Mouse (Mus musculus): ENCODE data around the gene Isoc2a. TPM values are rescaled to one million over a fixed set of nuclear protein-coding genes. Genes with fewer than 3 reads are reported as not detected.

The Isoc2a gene
- total RNA-seq, 2 experiments from 2014 or later: 11.3 to 12.6 TPM

DNA sequence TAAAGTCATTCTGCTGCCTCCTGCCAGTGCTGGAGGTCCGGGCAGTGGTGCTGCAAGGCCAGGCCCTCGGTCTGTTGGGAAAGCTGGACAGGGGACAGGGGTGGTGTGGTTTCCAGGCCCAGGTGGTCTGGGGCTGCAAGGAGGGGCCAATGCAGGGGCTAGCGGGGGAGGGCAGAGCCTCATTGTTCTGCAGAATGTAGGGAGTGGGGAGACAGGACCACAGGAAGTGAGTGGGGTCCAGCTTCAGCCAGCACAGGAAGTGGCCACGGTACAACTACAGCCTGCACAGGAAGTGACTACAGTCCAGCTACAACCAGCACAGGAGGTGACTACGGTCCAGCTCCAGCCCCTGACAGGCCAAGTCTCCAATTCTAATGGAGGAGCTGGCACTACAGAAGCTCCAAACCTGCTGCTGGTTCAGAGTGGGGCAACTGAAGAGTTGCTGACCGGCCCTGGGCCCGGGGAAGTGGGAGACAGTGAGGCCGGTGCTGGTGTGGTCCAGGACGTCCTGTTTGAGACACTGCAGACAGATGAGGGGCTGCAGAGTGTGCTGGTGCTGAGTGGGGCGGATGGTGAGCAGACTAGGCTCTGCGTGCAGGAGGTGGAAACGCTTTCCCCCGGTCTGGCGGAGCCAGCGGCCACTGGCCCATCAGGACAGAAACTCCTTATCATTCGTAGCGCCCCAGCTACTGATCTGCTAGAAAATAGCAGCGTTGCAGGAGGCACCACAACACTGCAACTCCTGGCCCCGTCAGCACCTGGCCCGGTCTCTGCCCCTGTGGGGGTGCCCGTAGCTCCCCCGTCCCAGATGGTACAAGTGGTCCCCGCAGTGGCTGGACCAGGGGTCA is 44.2 kb downstream of the Isoc2a start:
- TF ChIP-seq CTCF (IDR thresholded peaks at IDR 0.05): no peak
- H3K27ac ChIP-seq: peak overlapping the region; percentile 99
- no peak for DNase-seq (ENCODE audit: extremely low spot score in 1 of 2, low spot score in 2 of 2)
- H3K4me3 ChIP-seq: peak overlapping the region; percentile 59; the same call in 1 of the 2 replicates
- intact Hi-C loops (cut with DNase I): no loop called here

DNA sequence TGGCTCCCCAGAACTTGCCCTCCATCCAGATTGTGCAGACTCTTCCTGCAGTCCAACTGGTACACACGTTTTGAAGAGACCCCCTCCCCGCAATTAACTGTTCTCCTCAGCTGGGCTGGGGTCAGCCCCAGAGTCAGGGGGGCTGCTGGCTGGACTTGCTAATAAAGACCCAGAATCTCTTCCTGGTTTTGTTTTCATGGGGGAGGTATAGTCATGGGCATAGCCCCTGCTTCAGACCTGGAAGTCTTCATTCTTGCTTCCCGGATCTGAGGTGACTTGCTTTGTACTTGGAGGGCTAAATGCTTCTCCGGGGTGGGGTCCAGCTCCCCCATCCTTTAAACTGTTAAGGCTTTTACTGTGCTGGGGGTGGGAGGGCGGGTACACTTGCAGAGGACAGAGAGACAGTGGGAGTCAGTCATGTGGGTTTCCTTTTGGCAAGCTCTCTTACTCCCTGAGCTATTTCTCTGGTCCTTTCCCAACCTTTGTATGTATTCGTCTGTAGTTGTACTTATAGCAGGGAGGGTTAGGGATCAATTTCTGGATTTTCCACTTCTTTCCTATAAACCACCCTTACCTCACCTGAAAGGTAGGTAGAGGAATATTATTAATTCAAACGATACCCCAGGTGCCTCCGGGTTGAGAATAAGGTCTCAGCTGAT is 45.0 kb downstream of the Isoc2a start, which contains the start of gene Nat14:
TSS of gene Nat14 (plus strand) at position 205 of the 659 bp plus-strand sequence.
- TF ChIP-seq CTCF (IDR thresholded peaks at IDR 0.05): no peak
- Histone ChIP-seq H3K4me3 (peak within 1 kb of the TSS; percentile 59), H3K27ac (peak within 1 kb of the TSS; percentile 99)
- intact Hi-C loops (cut with DNase I): no loop called here
- no peak for DNase-seq (ENCODE audit: extremely low spot score in 1 of 2, low spot score in 2 of 2)

DNA sequence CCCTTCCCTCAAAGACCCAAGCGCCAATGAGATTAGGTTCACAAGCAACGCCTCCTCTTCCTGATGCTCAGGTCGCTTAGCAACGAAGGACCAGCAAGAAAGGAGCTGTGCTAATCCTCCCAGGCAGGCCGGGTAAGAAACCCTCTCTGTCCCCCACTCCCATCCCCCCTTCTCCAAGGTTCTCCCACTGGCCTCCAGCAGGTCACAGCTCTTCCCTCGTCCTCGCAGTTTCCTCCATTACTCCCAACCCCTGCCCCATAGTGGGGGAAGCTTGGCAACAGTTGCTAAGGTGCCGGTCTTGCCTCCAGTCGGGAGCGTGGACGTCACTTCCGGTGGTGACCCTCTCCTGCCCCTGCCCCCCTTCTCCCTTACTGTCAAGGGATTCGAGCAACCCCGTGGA is 45.6 kb downstream of the Isoc2a start:
- Histone ChIP-seq H3K27ac (peak overlapping the region; percentile 99), H3K4me3 (peak overlapping the region; percentile 59)
- no peak for TF ChIP-seq CTCF (IDR thresholded peaks at IDR 0.05)
- intact Hi-C loops (cut with DNase I): no loop called here
- DNase-seq (ENCODE audit: extremely low spot score in 1 of 2, low spot score in 2 of 2): peak; percentile 85 to 88

DNA sequence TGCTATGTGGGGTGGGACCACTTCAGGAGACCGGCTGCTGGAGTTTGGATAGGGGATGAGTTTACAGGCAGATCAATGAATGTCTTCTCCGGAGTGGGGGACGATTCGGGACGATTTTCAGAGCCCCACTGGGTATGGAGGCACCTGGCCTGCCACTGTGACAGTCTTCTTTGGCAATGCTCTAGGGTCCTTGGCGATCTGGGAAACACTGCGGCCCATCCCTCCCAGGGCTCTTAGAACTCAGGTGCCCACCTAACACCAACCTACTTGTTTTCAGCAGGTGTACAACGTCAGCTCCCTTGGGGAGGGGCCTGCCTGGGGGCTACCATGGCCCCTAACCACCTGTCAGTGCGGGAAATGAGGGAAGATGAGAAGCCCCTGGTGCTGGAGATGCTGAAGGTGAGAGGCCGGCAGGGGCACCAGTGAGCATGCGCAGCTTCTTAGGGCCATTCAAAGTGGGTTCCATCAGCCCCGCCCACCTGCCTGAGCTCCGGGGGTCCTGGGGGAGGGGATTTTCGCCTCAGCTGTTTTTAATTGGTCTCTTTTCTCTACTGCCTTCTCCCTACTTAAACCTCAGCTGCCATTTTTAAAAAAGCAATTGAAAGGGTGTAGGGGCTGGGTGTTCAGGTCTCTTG is 46.1 kb downstream of the Isoc2a start:
- Histone ChIP-seq H3K4me3 (peak overlapping the region; percentile 59), H3K27ac (peak overlapping the region; percentile 99)
- intact Hi-C loops (cut with DNase I): no loop called here
- peak; percentile 71 to 81 for DNase-seq (ENCODE audit: extremely low spot score in 1 of 2, low spot score in 2 of 2)
- TF ChIP-seq CTCF (IDR thresholded peaks at IDR 0.05): peak; percentile 57

DNA sequence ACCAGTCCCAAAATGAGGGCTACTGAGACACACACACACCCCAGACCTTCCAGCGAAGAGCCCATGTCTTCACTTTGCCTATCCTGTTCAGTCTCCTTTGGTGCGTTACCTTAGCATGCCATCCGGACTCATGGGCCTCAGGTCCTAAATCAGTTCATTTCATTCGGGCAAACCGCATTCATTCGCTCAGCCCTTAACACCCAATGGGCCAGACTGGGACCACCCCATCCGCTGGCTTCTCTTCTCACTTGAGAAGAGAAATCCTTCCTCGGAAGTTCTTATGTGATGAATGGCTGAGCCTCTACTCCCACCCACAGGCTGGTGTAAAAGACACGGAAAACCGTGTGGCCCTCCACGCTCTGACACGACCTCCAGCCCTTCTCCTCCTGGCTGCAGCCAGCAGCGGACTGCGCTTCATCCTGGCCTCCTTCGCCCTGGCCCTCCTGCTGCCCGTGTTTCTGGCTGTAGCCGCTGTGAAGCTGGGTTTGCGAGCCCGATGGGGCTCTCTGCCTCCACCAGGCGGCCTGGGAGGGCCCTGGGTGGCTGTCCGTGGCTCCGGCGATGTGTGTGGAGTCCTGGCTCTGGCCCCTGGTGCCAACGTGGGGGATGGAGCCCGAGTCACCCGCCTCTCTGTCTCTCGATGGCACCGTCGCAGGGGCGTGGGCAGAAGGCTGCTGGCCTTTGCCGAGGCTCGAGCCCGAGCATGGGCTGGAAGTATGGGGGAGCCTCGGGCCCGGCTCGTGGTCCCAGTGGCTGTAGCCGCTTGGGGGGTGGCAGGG is 46.8 kb downstream of the Isoc2a start:
- peak; percentile 57 for TF ChIP-seq CTCF (IDR thresholded peaks at IDR 0.05)
- peak; percentile 69 to 71 for DNase-seq (ENCODE audit: extremely low spot score in 1 of 2, low spot score in 2 of 2)
- peak overlapping the region; percentile 59 for H3K4me3 ChIP-seq
- peak overlapping the region; percentile 99 for H3K27ac ChIP-seq
- intact Hi-C loops (cut with DNase I): no loop called here

DNA sequence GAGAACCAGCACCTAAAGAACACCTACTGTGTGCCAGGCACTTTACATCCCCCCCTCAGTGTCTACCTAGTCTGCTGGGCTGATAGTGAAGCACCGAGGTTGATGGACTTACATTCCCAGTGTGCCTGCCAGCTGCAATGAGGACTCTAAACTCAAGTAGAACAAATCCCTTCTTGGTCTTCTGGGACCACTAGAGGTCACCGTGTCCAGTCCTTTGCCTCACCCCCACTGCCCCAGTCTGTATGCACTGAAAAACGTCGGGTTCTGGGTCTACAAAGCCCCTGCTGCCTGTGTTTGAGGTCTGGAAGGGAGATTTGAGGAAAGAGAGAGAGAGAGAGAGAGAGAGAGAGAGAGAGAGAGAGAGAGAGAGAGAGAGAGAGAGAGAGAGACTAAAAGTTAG is 47.5 kb downstream of the Isoc2a start:
- TF ChIP-seq CTCF (IDR thresholded peaks at IDR 0.05): no peak
- Histone ChIP-seq H3K4me3 (peak overlapping the region; percentile 59), H3K27ac (peak overlapping the region; percentile 99)
- no peak for DNase-seq (ENCODE audit: extremely low spot score in 1 of 2, low spot score in 2 of 2)
- intact Hi-C loops (cut with DNase I): no loop called here

DNA sequence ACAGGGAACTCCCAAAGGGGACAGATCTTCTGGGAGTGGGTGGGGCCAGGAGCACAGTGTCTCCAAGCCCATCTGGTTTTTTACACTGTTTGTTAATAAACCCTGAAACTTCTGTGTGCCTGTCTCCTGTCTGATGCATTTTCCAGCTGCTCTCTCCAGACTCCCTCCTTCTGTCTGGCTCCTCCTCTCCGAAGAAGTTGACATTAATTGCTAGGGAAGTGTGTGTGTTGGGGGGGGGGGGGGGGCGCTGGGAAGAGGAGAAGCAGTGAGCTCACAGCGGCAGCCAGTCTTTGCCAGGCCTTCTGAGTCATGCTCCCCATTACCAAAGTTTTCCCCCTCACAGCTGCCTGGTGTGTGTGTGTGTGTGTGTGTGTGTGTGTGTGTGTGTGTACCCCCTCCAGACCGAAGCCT is 47.9 kb downstream of the Isoc2a start:
- TF ChIP-seq CTCF (IDR thresholded peaks at IDR 0.05): no peak
- Histone ChIP-seq H3K4me3 (no peak overlapping the region), H3K27ac (no peak overlapping the region; the same call in 1 of the 2 replicates)
- intact Hi-C loops (cut with DNase I): no loop called here
- no peak for DNase-seq (ENCODE audit: extremely low spot score in 1 of 2, low spot score in 2 of 2)

DNA sequence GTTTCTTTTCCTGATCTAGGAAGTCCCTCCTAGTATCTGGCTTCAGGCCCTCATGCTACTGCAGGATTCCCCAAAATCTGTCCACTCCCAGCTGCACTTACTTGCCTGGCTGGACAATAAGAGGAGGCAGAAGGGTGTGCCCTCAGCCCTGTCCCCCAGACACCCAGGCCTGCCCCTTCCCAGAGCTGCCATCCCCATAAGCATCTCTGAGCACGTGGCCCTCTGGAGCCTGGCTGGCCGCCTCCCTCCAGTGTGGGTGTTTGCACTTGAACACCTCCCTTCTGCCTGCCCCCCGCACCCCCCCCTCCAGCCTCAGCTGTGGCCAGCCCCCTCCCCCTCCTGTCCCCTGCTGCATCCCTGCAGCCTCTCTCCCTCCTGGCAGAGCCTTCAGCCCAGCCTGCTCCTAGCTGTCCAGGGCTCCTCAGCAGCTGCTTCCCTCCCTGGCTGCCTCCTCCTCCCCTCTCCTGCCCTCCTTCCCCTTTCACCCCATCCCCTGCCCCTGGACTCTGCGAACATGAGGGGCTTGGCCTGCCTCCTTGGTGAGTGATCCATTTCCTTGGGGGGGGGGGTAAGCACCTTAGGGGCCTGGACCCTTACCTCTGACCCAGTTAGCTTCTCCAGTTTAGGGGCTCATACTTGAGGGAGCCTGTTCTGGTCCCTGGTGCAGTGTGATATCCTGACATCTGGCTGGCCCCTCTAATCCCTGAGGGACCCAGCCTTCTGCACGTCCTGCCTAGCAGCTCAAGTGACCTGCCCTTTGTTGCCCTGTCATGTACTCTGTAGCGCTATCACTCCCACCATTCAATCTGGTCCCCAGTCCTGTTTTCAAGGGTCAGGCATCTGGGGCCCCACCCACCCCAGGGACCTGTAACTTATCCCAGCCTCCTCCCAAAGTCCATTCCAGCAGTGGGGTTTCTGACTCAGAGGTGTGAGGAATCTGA is 48.8 kb downstream of the Isoc2a start, which contains the start of gene Ssc5d:
TSS of gene Ssc5d (plus strand) at position 345 of the 941 bp plus-strand sequence.
- Histone ChIP-seq H3K27ac (peak within 1 kb of the TSS; percentile 99; the same call in 1 of the 2 replicates), H3K4me3 (no peak within 1 kb of the TSS)
- no peak for TF ChIP-seq CTCF (IDR thresholded peaks at IDR 0.05)
- intact Hi-C loops (cut with DNase I): no loop called here
- no peak for DNase-seq (ENCODE audit: extremely low spot score in 1 of 2, low spot score in 2 of 2)

DNA sequence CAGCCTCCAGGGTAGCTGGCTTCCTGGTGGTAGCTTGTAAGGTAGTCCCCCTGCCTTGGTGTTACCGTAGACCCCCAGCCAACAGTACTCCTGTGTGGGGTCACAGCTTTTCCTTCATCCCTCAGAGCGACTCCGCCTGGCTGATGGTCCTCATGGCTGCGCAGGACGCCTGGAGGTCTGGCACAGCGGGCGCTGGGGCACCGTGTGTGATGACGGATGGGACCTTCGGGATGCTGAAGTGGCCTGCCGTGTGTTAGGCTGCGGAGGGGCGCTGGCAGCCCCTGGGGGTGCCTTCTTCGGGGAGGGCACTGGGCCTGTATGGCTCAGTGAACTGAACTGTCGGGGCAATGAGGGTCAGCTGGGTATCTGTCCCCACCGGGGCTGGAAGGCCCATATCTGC is 49.9 kb downstream of the Isoc2a start:
- Histone ChIP-seq H3K4me3 (no peak overlapping the region), H3K27ac (no peak overlapping the region)
- no peak for DNase-seq (ENCODE audit: extremely low spot score in 1 of 2, low spot score in 2 of 2)
- TF ChIP-seq CTCF (IDR thresholded peaks at IDR 0.05): no peak
- intact Hi-C loops (cut with DNase I): no loop called here

DNA sequence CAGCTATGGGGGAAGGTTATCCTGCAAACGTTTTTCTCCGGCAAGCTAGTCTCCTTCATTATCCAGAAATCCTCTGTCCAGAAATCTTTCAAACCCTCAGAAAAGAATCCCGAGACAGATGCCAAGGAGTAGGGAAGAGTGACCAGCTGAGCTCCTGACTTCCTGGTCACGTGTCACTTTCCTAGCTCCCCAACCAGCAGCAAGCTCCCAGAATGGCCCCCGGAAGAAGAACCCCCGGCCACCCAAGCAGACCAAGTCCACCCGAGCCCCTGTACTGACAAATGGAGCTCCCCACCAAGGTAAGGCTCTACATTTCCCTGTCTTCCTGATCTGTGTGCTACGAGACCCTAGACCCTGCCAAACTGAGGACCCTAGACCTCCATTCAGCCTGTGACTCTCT is 50.8 kb downstream of the Isoc2a start:
- no peak for TF ChIP-seq CTCF (IDR thresholded peaks at IDR 0.05)
- intact Hi-C loops (cut with DNase I): no loop called here
- H3K27ac ChIP-seq: no peak overlapping the region
- no peak for DNase-seq (ENCODE audit: extremely low spot score in 1 of 2, low spot score in 2 of 2)
- H3K4me3 ChIP-seq: no peak overlapping the region

Data from left cerebral cortex, adult 2 months (tissue).